Mouse (Mus musculus) kidney, adult 2 months (tissue): ENCODE data around the gene Igfbp2.

Experiments used
- CTCF ChIP-seq: fragments of 200-500 bp; conservative IDR thresholded peaks from 2 replicates; pipeline ENCODE4 v1.5.1; 2011; ENCODE audit warnings: low read depth, mild to moderate bottlenecking, control low read depth, low read length, moderate library complexity, mixed read lengths; ENCODE audit not compliant: insufficient read depth, insufficient read length
- POLR2A ChIP-seq: fragments of 200-500 bp; IDR thresholded peaks from one replicate; pipeline ENCODE4 v1.6.1; 2011; ENCODE audit warnings: low read depth, low read length, control low read depth

- TF ChIP-seq CTCF (no peak), POLR2A (no peak)
Measured at GRCm38 (mm10) chr1:72784018-72784417, 40.3 kb upstream of the Igfbp2 start.
